Mouse (Mus musculus) urinary bladder, adult 2 months (tissue): ENCODE results near the gene Eif4e1b. TPM values are rescaled to one million over a fixed set of nuclear protein-coding genes. Genes with fewer than 3 reads are reported as not detected.
A peak's percentile ranks its signal among the peaks of the same experiment; 100 is the strongest.

Experiments used
- DNase-seq: peaks from one replicate; pipeline ENCODE4 v3.0.0; 2022; ENCODE audit warnings: low spot score
- polyA plus RNA-seq: library from polyadenylated mRNA; depleted of rRNA; stranded (reverse); fragments of >200 nt; gene quantifications from 2 replicates; pipeline ENCODE4 v1.2.3, GENCODE M21; 2012

The Eif4e1b gene
- polyA plus RNA-seq, 1 experiment = 0.34 TPM

DNA sequence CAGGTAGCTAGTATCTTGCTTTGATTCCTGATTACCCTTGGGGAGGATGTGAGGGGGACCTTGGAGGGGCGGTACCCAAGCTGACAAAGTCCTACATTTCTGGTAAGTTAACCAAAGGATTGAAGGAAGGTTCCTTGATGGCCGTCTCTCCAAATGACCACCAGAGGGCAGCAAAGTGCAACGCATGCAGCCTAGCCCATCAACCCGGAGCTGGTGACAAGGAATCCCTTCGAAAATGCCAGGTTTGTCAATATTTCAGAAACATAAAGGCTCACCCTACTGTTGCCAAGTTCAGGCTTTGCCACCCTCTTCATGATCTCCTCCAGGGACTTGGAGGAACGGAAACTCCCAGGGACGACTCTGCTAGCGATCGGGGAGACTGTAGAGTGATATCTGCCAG, 15.9 kb downstream of the Eif4e1b start:
- peak; percentile 50 for DNase-seq

DNA sequence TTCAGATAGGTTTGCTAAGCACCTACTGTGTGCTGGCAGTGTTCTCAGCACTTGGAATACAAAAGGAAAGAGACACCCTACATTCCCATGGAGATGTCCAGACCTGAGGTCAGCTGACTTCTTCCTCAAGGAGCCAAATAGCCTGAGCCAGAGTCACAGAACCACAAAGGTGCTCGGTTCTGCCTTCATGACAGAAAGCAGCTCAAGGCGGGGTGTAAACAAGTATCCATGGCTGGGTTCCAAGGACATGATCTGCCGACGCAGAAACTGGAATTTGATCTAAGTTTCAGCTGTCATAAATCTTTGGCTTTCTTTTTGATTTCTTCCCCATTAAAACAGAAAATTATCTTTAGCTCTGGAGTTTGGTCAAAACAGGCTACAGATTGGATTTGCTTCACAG, 16.4 kb downstream of the Eif4e1b start:
- DNase-seq = no peak

DNA sequence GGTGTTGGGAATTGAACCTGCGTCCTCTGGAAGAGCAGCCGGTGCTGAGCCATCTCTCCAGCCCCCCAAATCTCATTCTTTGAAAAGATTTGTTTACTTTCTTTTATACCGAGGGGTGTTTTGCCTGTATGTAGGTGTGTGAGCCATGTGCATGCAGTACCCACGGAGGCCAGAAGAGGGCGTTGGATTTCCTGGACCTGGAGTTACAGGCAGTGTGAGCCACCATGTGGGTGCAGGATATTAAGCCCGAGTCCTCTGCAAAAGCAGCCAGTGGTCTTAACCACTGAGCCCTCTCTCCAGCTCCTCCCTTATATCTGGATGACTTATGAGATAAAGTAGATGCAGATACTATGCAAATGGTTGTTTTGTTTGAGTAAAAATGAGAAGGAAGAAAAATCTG, 19.2 kb downstream of the Eif4e1b start:
- no peak for DNase-seq

DNA sequence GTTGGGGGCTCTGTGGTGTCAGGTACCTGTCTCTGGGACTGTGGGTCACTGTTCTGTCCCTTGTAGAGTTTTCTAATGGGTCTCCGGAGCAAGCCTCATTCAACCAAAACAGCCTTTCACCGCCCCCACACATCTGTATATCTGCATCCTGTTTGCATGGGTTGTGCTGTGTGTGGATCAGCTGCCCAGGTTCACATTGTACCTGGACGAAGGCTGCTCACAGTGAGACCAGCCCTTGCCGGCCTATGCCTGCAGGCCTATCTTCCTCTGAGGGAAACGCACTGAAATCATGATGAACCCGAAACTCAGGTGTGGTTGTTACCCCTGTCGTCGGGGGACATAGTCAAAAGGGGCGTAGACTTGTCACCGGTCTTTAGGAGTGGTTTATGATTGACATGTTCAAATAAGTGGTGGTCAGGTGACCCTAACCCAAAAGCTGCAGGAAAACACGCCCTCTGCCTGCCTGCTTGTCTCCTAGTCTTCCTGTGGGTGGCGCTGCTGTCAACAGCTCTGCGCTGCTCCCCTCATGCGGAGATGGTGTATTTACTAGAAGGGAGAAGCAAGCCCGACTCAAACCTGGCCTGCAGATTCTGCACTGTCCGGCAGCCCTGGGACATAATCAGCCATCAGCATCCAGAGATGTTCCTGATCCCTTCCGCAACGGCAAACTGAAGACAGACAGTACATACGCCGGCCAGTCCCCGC, 21.5 kb downstream of the Eif4e1b start:
- no peak for DNase-seq

DNA sequence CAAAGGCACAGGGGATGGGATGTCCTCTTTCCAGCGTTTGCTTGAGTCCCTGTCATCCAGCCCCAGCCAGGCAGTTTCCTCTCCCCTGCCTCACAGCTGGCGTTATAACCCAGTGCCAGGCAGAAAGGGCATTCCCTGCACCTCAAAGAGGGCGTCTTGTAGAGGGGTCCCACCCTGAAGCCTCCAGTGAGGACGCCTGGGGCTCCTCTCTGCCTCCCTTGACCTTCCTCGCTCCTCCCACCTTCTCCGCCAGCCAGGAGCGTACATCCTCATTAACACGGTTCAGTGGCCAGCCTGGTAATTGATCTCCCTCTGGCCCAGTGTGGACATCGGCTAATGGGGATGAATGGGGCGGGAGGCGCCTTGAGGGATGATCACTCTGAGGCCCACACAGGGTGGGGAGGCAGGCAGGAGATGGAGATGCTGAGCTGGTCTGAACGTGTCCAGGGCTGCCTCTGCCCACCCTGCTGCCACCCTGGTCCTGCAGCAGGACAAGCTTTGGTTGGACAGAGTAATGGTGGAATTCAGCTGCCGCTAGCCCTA, 22.7 kb downstream of the Eif4e1b start:
- no peak for DNase-seq

DNA sequence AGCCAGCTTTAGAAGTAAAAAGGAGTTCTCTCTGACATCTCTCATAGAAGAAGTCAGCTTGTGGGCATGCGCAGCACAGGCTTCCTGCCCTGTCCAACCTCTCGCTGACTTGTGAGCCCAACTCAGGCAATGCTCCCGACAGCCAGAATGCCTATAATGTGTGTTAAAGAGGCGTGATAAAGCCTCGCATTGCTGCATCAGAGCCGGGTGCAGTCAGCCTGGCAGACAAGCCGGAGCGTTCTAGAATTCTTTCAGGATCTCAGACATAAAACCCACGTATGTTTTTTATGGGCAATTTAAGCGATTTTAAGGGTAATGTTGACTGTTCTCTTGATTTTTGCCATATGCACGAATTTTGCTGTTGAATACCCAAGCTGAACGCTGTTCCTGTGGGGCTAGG, 24.3 kb downstream of the Eif4e1b start:
- no peak for DNase-seq

DNA sequence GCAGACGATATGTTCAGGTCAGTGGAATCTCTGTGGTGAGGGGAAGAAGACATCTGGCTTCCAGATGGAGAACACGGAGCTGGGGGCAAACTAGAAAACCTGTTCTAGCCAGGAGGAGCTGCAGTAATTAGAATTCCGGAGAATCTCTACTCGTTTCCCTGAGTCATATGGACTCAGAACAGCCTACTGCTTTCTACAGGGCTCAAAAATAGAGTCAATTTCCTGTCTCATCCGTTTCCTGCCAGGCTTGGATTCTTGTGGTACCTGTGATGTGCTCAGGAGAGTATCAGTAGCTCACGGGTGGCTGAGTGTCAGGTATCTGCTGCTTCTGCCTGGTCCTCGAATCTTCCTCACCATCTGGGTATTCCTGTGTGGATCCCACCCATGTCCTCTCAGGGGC, 27.7 kb downstream of the Eif4e1b start:
- no peak for DNase-seq

DNA sequence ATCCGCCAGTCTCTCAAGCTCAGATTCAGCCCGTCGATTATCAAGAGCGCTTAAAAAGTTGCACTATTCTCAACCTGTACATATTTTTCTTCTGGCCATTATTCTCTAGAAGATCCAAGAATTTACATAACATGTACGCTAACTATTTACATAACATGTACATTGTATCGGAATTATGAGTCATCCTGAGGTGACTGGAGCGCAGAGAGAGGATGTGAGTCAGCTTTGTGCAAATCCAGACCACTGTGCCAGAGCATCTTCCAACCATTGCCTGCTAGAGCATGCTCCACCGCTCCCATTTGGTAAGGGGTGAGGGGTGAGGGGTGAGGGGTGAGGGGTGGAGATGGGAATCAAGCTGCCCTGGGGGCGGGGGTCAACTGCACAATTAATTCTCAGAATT, 29.6 kb downstream of the Eif4e1b start:
- no peak for DNase-seq

DNA sequence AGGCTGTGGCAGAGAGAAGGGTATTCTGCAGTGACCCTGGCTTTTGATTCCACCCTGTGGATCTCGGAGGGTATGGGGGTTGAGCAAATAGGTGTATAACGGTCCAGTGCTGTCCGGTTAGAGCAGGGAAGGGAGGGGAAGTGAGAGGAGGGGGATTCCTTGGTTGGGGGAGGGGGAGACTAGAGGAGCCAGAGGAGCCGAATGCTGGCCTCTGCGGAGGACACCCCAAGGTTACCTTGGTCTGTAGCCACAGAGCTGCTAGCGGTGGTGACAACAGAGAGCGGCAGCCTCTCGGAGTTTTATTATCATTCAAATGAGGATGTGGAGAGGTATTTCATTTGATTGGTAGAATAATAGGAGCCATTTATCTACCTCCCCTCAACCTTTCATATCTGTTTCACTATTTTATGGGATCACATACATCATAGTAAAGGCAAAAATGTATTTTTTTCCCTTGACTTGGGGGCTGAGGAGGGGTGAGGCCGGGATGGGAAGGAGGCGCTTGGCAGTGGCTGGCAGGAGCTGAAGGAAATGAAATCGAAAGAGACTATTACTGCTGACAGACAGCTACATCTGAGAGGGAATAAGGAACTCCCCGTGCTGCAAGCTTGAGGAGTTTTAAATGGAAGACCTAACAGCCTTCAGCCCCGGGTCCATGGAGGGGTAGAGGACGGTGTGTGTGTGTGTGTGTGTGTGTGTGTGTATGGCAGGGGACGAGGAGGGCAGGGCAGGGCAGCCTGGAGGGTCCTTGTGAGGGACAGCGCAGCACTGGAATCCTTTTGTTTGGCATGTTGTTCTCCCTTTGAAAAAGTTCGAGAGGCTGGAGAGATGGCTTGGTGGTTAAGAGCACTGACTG, 34.8 kb downstream of the Eif4e1b start:
- no peak for DNase-seq

DNA sequence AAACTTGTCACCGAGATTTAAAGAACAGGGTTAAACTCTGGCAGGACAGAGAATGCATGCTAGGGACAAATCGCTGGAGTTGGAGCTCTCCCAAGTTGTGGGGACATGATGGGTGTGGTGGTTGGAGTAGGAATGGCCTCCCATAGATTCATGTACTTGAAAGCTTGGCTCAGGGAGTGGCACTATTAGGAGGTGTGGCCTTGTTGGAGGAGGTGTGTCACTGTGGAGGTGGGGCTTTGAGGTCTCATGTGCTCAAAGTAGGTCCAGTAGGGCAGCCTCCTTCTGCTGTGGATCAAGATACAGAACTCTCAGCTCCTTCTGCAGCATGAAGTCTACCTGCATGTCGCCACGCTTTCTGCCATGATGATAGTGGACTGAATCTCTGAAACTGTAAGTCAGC, 37.3 kb downstream of the Eif4e1b start:
- DNase-seq = no peak

DNA sequence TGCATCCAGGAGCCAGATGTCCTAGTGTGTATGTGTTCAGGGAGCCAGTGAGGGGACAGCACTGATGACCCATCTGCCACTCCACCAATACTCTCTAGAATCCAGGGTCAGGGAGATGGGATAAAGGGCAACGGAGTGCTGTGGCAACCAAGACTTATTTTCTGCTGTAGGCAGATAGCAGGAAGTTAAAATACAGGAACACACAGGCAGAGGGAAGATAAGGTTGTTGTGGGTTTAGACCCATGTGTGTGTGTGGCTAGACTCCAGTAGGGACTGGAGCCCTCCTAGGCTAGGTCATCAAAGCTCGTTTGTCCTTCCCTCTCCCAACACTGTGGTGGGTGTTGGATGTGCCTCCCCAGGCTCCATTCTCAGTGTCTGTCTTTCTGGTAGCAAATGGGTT, 38.1 kb downstream of the Eif4e1b start:
- DNase-seq = no peak

DNA sequence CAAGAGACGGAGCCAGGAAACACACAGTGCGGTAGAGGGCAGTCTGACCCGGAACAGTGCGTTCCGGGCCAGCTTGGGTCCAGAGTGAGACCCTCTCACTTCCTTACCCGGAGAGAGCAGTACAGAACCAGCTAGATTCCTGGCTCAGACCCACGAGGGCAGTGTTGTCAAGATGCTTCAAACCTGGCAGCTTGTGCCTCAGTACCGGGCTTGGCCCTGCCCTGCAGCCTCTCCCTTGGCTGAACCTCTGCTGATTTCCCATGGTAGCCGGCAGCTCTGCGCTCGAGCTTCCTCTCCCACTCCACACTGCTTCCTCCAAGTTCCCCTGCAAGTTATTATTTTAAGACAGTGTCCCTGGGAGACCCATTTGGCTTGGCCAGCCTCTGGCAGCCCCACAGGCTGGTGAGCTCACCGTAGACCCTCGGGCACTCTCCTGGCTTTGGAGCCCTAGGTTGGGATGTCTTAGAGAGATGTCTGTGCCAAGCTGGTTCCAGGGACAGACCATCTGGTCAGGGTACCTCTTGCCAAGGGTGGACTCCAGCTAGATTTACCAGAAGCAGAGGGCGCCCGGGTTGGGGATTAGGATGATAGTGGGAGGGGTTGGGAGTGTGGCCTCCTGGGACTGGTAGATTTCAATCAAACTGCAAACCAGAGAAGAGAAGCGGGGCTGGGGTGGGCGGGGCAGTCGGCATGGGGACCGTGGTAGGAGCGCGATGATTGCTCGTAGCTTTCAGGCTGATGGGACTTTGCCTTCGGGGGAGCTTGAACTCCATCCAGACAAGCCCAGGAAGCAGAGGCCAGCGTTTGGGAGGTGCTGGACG, 40.5 kb downstream of the Eif4e1b start:
- DNase-seq = no peak

DNA sequence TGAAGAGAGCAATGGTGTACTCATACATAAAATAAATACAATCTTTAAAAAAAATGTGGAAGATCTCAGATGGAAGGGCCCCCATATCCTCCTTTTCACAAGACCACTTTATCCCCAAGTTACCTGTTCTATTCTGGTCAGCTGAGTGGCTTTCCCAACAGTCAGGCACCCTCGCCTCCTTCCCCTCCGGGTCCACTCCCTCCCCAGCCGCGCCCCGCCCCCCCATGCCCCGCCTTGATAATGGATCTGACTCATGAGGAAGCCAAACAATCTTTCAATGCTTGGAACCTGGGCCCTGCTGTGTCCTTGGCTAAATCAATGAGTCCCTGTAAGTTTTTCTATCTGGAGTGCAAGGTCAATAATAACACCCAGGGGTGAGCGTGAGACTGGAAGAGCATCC, 44.2 kb downstream of the Eif4e1b start:
- no peak for DNase-seq

DNA sequence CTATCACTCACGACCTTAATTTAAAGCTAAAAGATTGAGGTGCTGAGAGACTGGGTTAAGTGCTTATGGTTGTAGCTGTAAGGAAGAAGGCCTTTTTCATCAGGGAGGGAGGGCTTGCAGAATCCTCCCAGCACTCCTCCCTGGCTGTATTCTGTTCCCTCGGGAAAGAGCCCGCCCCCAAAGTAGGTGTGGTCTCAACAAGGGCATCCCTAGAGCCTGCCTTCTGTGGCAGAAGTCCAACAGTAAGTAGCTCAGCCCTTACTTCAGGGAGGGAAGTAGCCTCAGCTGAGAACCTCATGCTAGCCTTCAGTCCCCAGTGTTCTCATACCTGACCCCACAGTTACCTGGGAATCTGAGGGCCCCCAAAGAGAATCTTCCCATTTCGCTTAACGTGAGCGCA, 44.7 kb downstream of the Eif4e1b start:
- DNase-seq = no peak

DNA sequence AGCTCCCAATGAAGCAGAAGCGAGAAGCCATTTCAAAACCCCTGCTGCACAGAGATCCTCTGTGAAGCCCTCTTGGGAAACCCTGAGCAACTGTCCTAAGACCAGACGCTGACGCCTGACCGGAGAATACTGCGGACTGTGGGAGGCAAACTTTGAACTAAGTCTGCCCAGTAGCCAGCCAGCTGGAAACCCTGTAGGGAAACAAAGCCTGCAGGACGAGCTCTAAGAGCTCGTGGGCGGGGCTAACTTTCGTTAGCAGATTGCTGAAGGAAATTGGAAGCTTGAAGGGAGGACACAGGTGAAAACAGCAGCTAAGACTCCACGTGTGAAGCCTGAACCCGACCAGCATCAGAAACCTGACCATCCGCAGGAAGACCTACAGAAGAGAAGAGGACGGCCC, 45.7 kb downstream of the Eif4e1b start:
- DNase-seq = no peak

DNA sequence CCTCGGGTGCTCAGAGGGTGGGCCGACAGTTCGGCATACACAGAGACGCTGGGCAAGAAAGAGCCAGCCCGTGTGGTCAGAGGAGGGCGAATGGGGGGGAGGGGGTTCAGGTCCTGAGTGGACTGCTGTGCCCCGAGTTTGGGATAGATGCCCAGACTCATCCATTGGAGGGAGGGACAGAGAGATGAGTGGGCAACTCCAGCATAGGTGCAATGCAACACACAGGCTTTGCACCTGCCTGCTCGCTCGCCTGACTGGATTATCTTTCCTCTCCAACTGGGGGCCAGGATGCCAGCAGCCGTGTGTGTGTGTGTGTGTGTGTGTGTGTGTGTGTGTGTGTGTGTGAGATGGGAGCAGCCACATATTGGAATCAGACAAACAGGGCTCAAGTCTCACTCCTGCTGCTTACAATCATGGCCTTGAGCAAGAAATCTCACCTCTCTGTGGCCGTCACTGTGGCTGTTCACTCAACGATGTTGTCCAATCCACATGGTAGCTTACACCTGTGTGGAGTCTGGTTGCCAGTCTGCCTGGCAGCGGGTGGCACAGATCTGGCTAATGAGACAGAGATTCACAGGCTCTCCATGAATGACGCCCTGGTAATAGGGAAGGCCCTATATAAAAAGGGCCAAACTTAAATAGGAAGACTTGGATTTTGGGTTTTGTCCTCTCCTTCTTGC, 52.7 kb downstream of the Eif4e1b start:
- DNase-seq = no peak

DNA sequence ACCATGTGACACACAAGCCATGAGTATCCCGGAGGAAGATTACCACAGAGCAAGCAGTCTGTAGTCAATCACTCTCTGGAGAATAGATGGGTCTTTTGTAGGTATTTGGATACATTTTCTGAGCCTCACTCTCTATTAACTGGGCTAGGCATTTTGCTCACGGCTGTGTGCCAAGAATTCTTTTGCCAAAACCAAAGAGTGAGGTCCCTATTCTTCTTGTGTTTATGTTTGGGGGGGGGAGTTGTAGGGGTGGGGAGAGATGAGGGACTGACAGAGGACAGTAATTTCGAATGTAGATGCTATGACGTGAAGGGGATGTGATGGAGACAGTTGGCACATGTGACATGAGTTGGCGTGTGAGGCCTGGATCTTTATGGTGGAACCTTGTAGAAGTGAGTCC, 53.3 kb downstream of the Eif4e1b start:
- no peak for DNase-seq

DNA sequence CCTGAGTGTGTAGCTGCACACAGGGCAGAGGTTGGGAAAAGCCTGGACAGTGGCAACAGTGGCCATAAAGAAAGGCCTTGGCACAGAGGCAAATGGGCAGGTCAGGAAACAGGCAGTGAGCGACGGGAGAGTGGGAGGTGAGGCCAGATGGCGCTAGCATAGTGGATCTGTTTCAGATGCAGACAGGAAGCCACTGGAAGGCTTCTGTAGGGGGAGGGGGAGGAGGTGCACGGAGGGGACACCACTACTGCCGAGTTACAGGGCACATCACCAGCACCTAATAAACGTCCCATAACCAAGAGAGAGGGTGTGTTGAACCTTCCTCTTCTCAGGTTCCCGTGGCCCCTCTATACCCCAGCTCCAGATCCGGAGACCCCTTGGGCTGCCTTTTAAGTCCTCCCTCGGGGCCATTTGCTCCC, 53.7 kb downstream of the Eif4e1b start:
- DNase-seq = no peak
